Mouse (Mus musculus) hindbrain, embryonic 16.5 days (tissue): ENCODE measurements around the gene Hes2. TPM values are rescaled to one million over a fixed set of nuclear protein-coding genes. Genes with fewer than 3 reads are reported as not detected.

ENCODE experiments used
- ATAC-seq: fragments of 200-750 bp; cut with Nextera tagmentation; 2 replicates; pipeline ENCODE4 v1.8.0; 2017; ENCODE audit warnings: moderate TSS enrichment, moderate library complexity
- H3K27ac ChIP-seq: fragments of 300-500 bp; sonication (generic); 2 replicates; pipeline ENCODE4 v1.5.1; 2014; ENCODE audit warnings: low read depth, mild to moderate bottlenecking, control low read depth, low read length, moderate library complexity
- H3K27me3 ChIP-seq: fragments of 300-500 bp; sonication (generic); replicated peaks from 2 replicates; pipeline ENCODE4 v1.6.1; 2014; ENCODE audit warnings: low read length; ENCODE audit not compliant: control insufficient read depth, insufficient read depth
- H3K36me3 ChIP-seq: fragments of 300-500 bp; sonication (generic); 2 replicates; pipeline ENCODE4 v1.6.1; 2014; ENCODE audit warnings: mild to moderate bottlenecking, low read length, moderate library complexity, mixed read lengths; ENCODE audit not compliant: control insufficient read depth, insufficient read depth
- H3K4me1 ChIP-seq: fragments of 300-500 bp; sonication (generic); 2 replicates; pipeline ENCODE4 v1.6.1; 2014; ENCODE audit warnings: low read depth, low read length; ENCODE audit not compliant: control insufficient read depth, insufficient read depth
- H3K4me2 ChIP-seq: fragments of 300-500 bp; sonication (generic); 2 replicates; pipeline ENCODE4 v1.6.1; 2014; ENCODE audit warnings: mild to moderate bottlenecking, low read length, control low read depth, moderate library complexity
- H3K4me3 ChIP-seq: fragments of 300-500 bp; sonication (generic); 2 replicates; pipeline ENCODE4 v1.5.1; 2014; ENCODE audit warnings: mild to moderate bottlenecking, low read length, control low read depth, moderate library complexity
- H3K9ac ChIP-seq: fragments of 300-500 bp; sonication (generic); 2 replicates; pipeline ENCODE4 v1.6.1; 2014; ENCODE audit warnings: low read depth, mild to moderate bottlenecking, control low read depth, low read length, moderate library complexity
- H3K9me3 ChIP-seq: fragments of 300-500 bp; sonication (generic); 2 replicates; pipeline ENCODE4 v1.6.1; 2014; ENCODE audit warnings: mild to moderate bottlenecking, low read length, moderate library complexity; ENCODE audit not compliant: control insufficient read depth
- WGBS: fragments of 180-500 bp; shearing (Covaris S2); extraction: QIAGEN DNeasy Blood & Tissue Kit; methylation state at CpG from one replicate; pipeline ENCODE4 v1.1.7; 2014; 5-methylcytosine and 5-hydroxymethylcytosine counted together
- polyA plus RNA-seq: library from polyadenylated mRNA; unstranded; fragments of >200 nt; fragmentation: Nextera tagmentation; extraction: Ambion mirVana; gene quantifications from 2 replicates; pipeline ENCODE4 v1.2.1, GENCODE M21; 2015

Hes2 gene
- polyA plus RNA-seq, 1 experiment from 2014 or later = not detected

- no peak for ATAC-seq
- no peaks in the 10 kb centered on the region for H3K36me3 ChIP-seq
- peaks cover 3% of the 10 kb centered on the region for H3K4me1 ChIP-seq
- H3K4me3 ChIP-seq = no peak overlapping the region
- no peak overlapping the region for H3K4me2 ChIP-seq
- H3K27ac ChIP-seq = no peak overlapping the region
- H3K9me3 ChIP-seq = no peaks in the 10 kb centered on the region
- no peaks in the 10 kb centered on the region for H3K27me3 ChIP-seq
- 92% methylated on average over 9 of the region's 9 CpGs for WGBS
- H3K9ac ChIP-seq = no peak overlapping the region
Observed at GRCm38 (mm10) chr4:152196276-152196675, 37.6 kb downstream of the Hes2 start.

- Histone ChIP-seq H3K9me3 (no peaks in the 10 kb centered on the region), H3K36me3 (no peaks in the 10 kb centered on the region), H3K4me1 (peaks cover 9% of the 10 kb centered on the region), H3K27me3 (no peaks in the 10 kb centered on the region), H3K27ac (no peak overlapping the region), H3K4me2 (no peak overlapping the region), H3K4me3 (no peak overlapping the region), H3K9ac (no peak overlapping the region)
- no peak for ATAC-seq
- WGBS = 87% methylated on average over 5 of the region's 5 CpGs
Observed at GRCm38 (mm10) chr4:152197545-152197944, 38.9 kb downstream of the Hes2 start.

GRCm38 (mm10) chr4:152199617-152200016 lies 41.0 kb downstream of the Hes2 start:
- 79% methylated on average over 1 of the region's 1 CpGs for WGBS
- H3K9ac ChIP-seq = no peak overlapping the region
- no peaks in the 10 kb centered on the region for H3K27me3 ChIP-seq
- H3K27ac ChIP-seq = no peak overlapping the region
- H3K4me2 ChIP-seq = no peak overlapping the region
- no peak overlapping the region for H3K4me3 ChIP-seq
- H3K4me1 ChIP-seq = peaks cover 9% of the 10 kb centered on the region; the same call in 1 of the 2 replicates
- H3K36me3 ChIP-seq = no peaks in the 10 kb centered on the region
- ATAC-seq = no peak
- no peaks in the 10 kb centered on the region for H3K9me3 ChIP-seq

GRCm38 (mm10) chr4:152201492-152201891 lies 42.8 kb downstream of the Hes2 start:
- no peak overlapping the region for H3K4me3 ChIP-seq
- ATAC-seq = no peak
- 65% methylated on average over 6 of the region's 6 CpGs for WGBS

GRCm38 (mm10) chr4:152202418-152202817 lies 43.8 kb downstream of the Hes2 start:
- 82% methylated on average over 1 of the region's 1 CpGs for WGBS

More at GRCm38 (mm10) chr4:152201492-152201891, 42.8 kb downstream of the Hes2 start:
- H3K4me2 ChIP-seq = no peak overlapping the region
- H3K27ac ChIP-seq = no peak overlapping the region
- no peak overlapping the region for H3K9ac ChIP-seq
- no peaks in the 10 kb centered on the region for H3K27me3 ChIP-seq
- H3K9me3 ChIP-seq = no peaks in the 10 kb centered on the region
- H3K36me3 ChIP-seq = no peaks in the 10 kb centered on the region
- H3K4me1 ChIP-seq = peaks cover 9% of the 10 kb centered on the region; the same call in 1 of the 2 replicates

GRCm38 (mm10) chr4:152202905-152203304 lies 44.2 kb downstream of the Hes2 start:
- Histone ChIP-seq H3K36me3 (no peaks in the 10 kb centered on the region), H3K27ac (no peak overlapping the region), H3K9ac (no peak overlapping the region), H3K27me3 (no peaks in the 10 kb centered on the region), H3K4me3 (no peak overlapping the region), H3K4me2 (no peak overlapping the region), H3K9me3 (no peaks in the 10 kb centered on the region), H3K4me1 (peaks cover 9% of the 10 kb centered on the region; the same call in 1 of the 2 replicates)
- 0 out of 2 replicates have a peak, but pooled peaks have one; percentile 41 for ATAC-seq
- WGBS = 74% methylated on average over 3 of the region's 3 CpGs

More at GRCm38 (mm10) chr4:152202418-152202817, 43.8 kb downstream of the Hes2 start:
- no peaks in the 10 kb centered on the region for H3K36me3 ChIP-seq
- H3K9me3 ChIP-seq = no peaks in the 10 kb centered on the region
- H3K4me2 ChIP-seq = no peak overlapping the region
- H3K27me3 ChIP-seq = no peaks in the 10 kb centered on the region
- no peak overlapping the region for H3K9ac ChIP-seq
- ATAC-seq = no peak
- peaks cover 9% of the 10 kb centered on the region; the same call in 1 of the 2 replicates for H3K4me1 ChIP-seq
- no peak overlapping the region for H3K27ac ChIP-seq
- no peak overlapping the region for H3K4me3 ChIP-seq

GRCm38 (mm10) chr4:152204663-152205062 lies 46.0 kb downstream of the Hes2 start:
- Histone ChIP-seq H3K9ac (no peak overlapping the region), H3K36me3 (no peaks in the 10 kb centered on the region), H3K27ac (no peak overlapping the region), H3K9me3 (no peaks in the 10 kb centered on the region), H3K4me3 (no peak overlapping the region), H3K27me3 (no peaks in the 10 kb centered on the region), H3K4me2 (no peak overlapping the region), H3K4me1 (peaks cover 9% of the 10 kb centered on the region; the same call in 1 of the 2 replicates)
- WGBS = 91% methylated on average over 6 of the region's 6 CpGs
- ATAC-seq = no peak

GRCm38 (mm10) chr4:152206199-152206598 lies 47.5 kb downstream of the Hes2 start:
- Histone ChIP-seq H3K27ac (no peak overlapping the region), H3K4me3 (no peak overlapping the region), H3K4me2 (no peak overlapping the region), H3K9ac (no peak overlapping the region), H3K36me3 (no peaks in the 10 kb centered on the region), H3K9me3 (no peaks in the 10 kb centered on the region), H3K27me3 (no peaks in the 10 kb centered on the region), H3K4me1 (peaks cover 8% of the 10 kb centered on the region; the same call in 1 of the 2 replicates)
- no peak for ATAC-seq
- WGBS = 64% methylated on average over 6 of the region's 6 CpGs

GRCm38 (mm10) chr4:152209623-152210022 lies 51.0 kb downstream of the Hes2 start:
- H3K27ac ChIP-seq = no peak overlapping the region
- no peak overlapping the region for H3K4me2 ChIP-seq
- no peak for ATAC-seq
- H3K27me3 ChIP-seq = no peaks in the 10 kb centered on the region; the same call in 1 of the 2 replicates
- H3K9ac ChIP-seq = no peak overlapping the region
- H3K4me3 ChIP-seq = no peak overlapping the region
- WGBS = 49% methylated on average over 4 of the region's 4 CpGs
- peaks cover 5% of the 10 kb centered on the region; the same call in 1 of the 2 replicates for H3K4me1 ChIP-seq
- no peaks in the 10 kb centered on the region for H3K36me3 ChIP-seq
- no peaks in the 10 kb centered on the region for H3K9me3 ChIP-seq
